Mouse (Mus musculus): Measurements from ENCODE around the gene Trim63. TPM values are rescaled to one million over a fixed set of nuclear protein-coding genes. Genes with fewer than 3 reads are reported as not detected.
A peak's percentile ranks its signal among the peaks of the same experiment; 100 is the strongest.

Gene Trim63
- total RNA-seq, 2 experiments from 2014 or later: 215 to 229 TPM

GRCm38 (mm10) chr4:134296523-134296922, 18.4 kb upstream of the Trim63 start:
- intact Hi-C loops (cut with DNase I): no loop called here
- DNase-seq (ENCODE audit: low spot score): no peak

GRCm38 (mm10) chr4:134297369-134297768, 17.6 kb upstream of the Trim63 start:
- no peak for DNase-seq (ENCODE audit: low spot score)
- intact Hi-C loops (cut with DNase I): no loop called here

- no peak for DNase-seq (ENCODE audit: low spot score)
- intact Hi-C loops (cut with DNase I): no loop called here
These were observed 16.1 kb upstream of the Trim63 start for GRCm38 (mm10) chr4:134298626-134299497.

GRCm38 (mm10) chr4:134299498-134299810, 15.5 kb upstream of the Trim63 start:
- intact Hi-C loops (cut with DNase I): no loop called here
- no peak for DNase-seq (ENCODE audit: low spot score)

- intact Hi-C loops (cut with DNase I): loop anchor here (2.0 kb wide), 1 partner anchor 14 kb away; the partner anchor contains the start of gene Trim63
- DNase-seq (ENCODE audit: low spot score): peak; percentile 55
These were observed 14.6 kb upstream of the Trim63 start for GRCm38 (mm10) chr4:134300316-134300715.

GRCm38 (mm10) chr4:134302084-134302483, 12.8 kb upstream of the Trim63 start:
- DNase-seq (ENCODE audit: low spot score): no peak
- intact Hi-C loops (cut with DNase I): no loop called here

GRCm38 (mm10) chr4:134306963-134307362, 8.0 kb upstream of the Trim63 start:
- DNase-seq (ENCODE audit: low spot score): no peak
- intact Hi-C loops (cut with DNase I): no loop called here

GRCm38 (mm10) chr4:134307367-134308072, 7.4 kb upstream of the Trim63 start:
- intact Hi-C loops (cut with DNase I): no loop called here
- DNase-seq (ENCODE audit: low spot score): peak; percentile 57

- DNase-seq (ENCODE audit: low spot score): no peak
- intact Hi-C loops (cut with DNase I): no loop called here
These were observed 4.8 kb upstream of the Trim63 start for GRCm38 (mm10) chr4:134310106-134310505.

- intact Hi-C loops (cut with DNase I): no loop called here
- DNase-seq (ENCODE audit: low spot score): no peak
These were observed 4.3 kb upstream of the Trim63 start for GRCm38 (mm10) chr4:134310656-134311055.

GRCm38 (mm10) chr4:134311784-134312183, 3.1 kb upstream of the Trim63 start:
- DNase-seq (ENCODE audit: low spot score): no peak
- intact Hi-C loops (cut with DNase I): no loop called here

- intact Hi-C loops (cut with DNase I): no loop called here
- no peak for DNase-seq (ENCODE audit: low spot score)
These were observed 2.6 kb upstream of the Trim63 start for GRCm38 (mm10) chr4:134312341-134312740.

- DNase-seq (ENCODE audit: low spot score): no peak
- intact Hi-C loops (cut with DNase I): no loop called here
These were observed 2.0 kb upstream of the Trim63 start for GRCm38 (mm10) chr4:134312901-134313300.

- intact Hi-C loops (cut with DNase I): loop anchor here (2.0 kb wide), 1 partner anchor 13 kb away; no protein-coding TSS in a partner anchor
- no peak for DNase-seq (ENCODE audit: low spot score)
These were observed 752 bp upstream of the Trim63 start for GRCm38 (mm10) chr4:134314081-134314655.

GRCm38 (mm10) chr4:134315470-134315869, 550 bp downstream of the Trim63 start:
- intact Hi-C loops (cut with DNase I): loop anchor here (2.0 to 5.0 kb wide), 2 partner anchors 15 to 42 kb away; no protein-coding TSS in a partner anchor
- DNase-seq (ENCODE audit: low spot score): no peak

- intact Hi-C loops (cut with DNase I): loop anchor here (2.0 to 5.0 kb wide), 2 partner anchors 24 to 41 kb away; no protein-coding TSS in a partner anchor
- no peak for DNase-seq (ENCODE audit: low spot score)
These were observed 1.5 kb downstream of the Trim63 start for GRCm38 (mm10) chr4:134316390-134316789.

GRCm38 (mm10) chr4:134319074-134319473, 4.2 kb downstream of the Trim63 start:
- DNase-seq (ENCODE audit: low spot score): no peak

GRCm38 (mm10) chr4:134319674-134320073, 4.8 kb downstream of the Trim63 start:
- DNase-seq (ENCODE audit: low spot score): no peak
- intact Hi-C loops (cut with DNase I): loop anchor here (5.0 kb wide), 1 partner anchor 38 kb away; no protein-coding TSS in a partner anchor

More at GRCm38 (mm10) chr4:134319074-134319473, 4.2 kb downstream of the Trim63 start:
- intact Hi-C loops (cut with DNase I): loop anchor here (5.0 kb wide), 1 partner anchor 38 kb away; no protein-coding TSS in a partner anchor

- no peak for DNase-seq (ENCODE audit: low spot score)
- intact Hi-C loops (cut with DNase I): no loop called here
These were observed 6.6 kb downstream of the Trim63 start for GRCm38 (mm10) chr4:134321524-134321923.

GRCm38 (mm10) chr4:134324655-134325054, 9.7 kb downstream of the Trim63 start:
- DNase-seq (ENCODE audit: low spot score): no peak

More at GRCm38 (mm10) chr4:134324655-134325054, 9.7 kb downstream of the Trim63 start:
- intact Hi-C loops (cut with DNase I): no loop called here
